Mouse (Mus musculus) CH12.LX (cell line): ENCODE measurements around the gene Cbfa2t2.

Experiments
- BHLHE40 ChIP-seq: IDR thresholded peaks from 2 replicates; pipeline ENCODE4 v1.6.1; 2011; ENCODE audit warnings: mild to moderate bottlenecking, low read depth, low read length, improper control_type of control experiment
- CTCF ChIP-seq, 2 experiments: IDR thresholded peaks in 1 of 2; conservative IDR thresholded peaks in 1 of 2; 2 replicates each; pipeline ENCODE4 v1.5.1; 2011 to 2012; ENCODE audit warnings: low read depth in 2 of 2, low read length in 2 of 2, improper control_type of control experiment in 1 of 2, inconsistent platforms in 1 of 2, mild to moderate bottlenecking in 1 of 2, moderate library complexity in 1 of 2
- ELF1 ChIP-seq: IDR thresholded peaks from 2 replicates; pipeline ENCODE4 v1.6.1; 2014; ENCODE audit warnings: low read depth, mild to moderate bottlenecking, inconsistent platforms, low read length, improper control_type of control experiment
- EP300 ChIP-seq: IDR thresholded peaks from 2 replicates; pipeline ENCODE4 v1.6.1; 2011; ENCODE audit warnings: low read length, improper control_type of control experiment
- ETS1 ChIP-seq: conservative IDR thresholded peaks from 2 replicates; pipeline ENCODE4 v1.6.1; 2012; ENCODE audit warnings: low read depth, mild to moderate bottlenecking, inconsistent platforms, low read length, improper control_type of control experiment, moderate library complexity
- IRF4 ChIP-seq: IDR thresholded peaks from 2 replicates; pipeline ENCODE4 v1.6.1; 2014; ENCODE audit warnings: low read depth, mild to moderate bottlenecking, inconsistent platforms, low read length, improper control_type of control experiment
- KAT2A ChIP-seq: IDR thresholded peaks from 2 replicates; pipeline ENCODE4 v1.6.1; 2012; ENCODE audit warnings: low read length, improper control_type of control experiment, inconsistent platforms; ENCODE audit not compliant: insufficient replicate concordance
- MAX ChIP-seq: IDR thresholded peaks from 2 replicates; pipeline ENCODE4 v1.6.1; 2011; ENCODE audit warnings: low read length, improper control_type of control experiment
- MEF2A ChIP-seq: IDR thresholded peaks from 2 replicates; pipeline ENCODE4 v1.6.1; 2014; ENCODE audit warnings: low read depth, mild to moderate bottlenecking, inconsistent platforms, low read length, improper control_type of control experiment, borderline replicate concordance
- POLR2A ChIP-seq: IDR thresholded peaks from 2 replicates; pipeline ENCODE4 v1.6.1; 2011; ENCODE audit warnings: low read depth, mild to moderate bottlenecking, improper control_type of control experiment, low read length
- USF1 ChIP-seq: IDR thresholded peaks from 2 replicates; pipeline ENCODE4 v1.6.1; 2014; ENCODE audit warnings: low read depth, mild to moderate bottlenecking, inconsistent platforms, low read length, improper control_type of control experiment

DNA sequence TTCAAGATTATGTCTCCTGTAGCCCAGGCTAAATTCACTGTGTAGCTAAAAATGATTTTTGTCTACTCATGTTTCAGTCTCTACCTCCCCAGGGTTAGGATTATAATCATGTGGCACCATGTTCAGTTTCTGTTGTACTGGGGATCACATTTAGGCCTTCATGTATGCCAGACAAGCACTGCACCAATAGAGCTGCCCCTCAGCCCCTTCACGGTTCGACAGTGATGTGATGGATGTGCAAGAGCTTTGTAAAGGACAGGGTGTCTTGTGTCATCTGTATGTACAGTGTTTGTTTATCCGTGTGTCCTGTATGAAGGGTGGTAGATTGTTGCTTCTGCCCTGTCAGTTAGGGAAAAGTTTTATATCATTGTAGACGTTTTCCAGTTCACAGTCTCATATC, 72.2 kb downstream of the Cbfa2t2 start:
- TF ChIP-seq ELF1: no peak
- TF ChIP-seq CTCF (conservative IDR thresholded peaks at IDR 0.05 in 1 of 2, IDR thresholded peaks at IDR 0.05 in 1 of 2; ENCODE audit: low read depth in 2 of 2, low read length in 2 of 2): no peak
- no peak for TF ChIP-seq IRF4
- TF ChIP-seq USF1: no peak
- TF ChIP-seq ETS1: no peak
- TF ChIP-seq KAT2A: no peak
- TF ChIP-seq EP300: no peak
- no peak for TF ChIP-seq BHLHE40
- no peak for TF ChIP-seq MEF2A
- no peak for TF ChIP-seq POLR2A
- TF ChIP-seq MAX: no peak
